Mouse (Mus musculus) liver, embryonic 14.5 days (tissue): Measurements from ENCODE around the gene Sqstm1.

ENCODE experiments used
- CTCF ChIP-seq: IDR thresholded peaks from 2 replicates; pipeline ENCODE4 v1.5.1; 2016; ENCODE audit warnings: antibody characterized with exemption, low read depth, control low read depth
- EP300 ChIP-seq: IDR thresholded peaks from 2 replicates; pipeline ENCODE4 v1.6.1; 2016; ENCODE audit warnings: antibody characterized with exemption, low read depth

GRCm38 (mm10) chr11:50227736-50228135 lies 17.1 kb upstream of the Sqstm1 start:
- TF ChIP-seq CTCF (no peak), EP300 (no peak)
